Mouse (Mus musculus) heart, postnatal 25 days (tissue): Measurements from ENCODE around the gene Trim75. TPM values are rescaled to one million over a fixed set of nuclear protein-coding genes. Genes with fewer than 3 reads are reported as not detected.
"Not testable (repeated sequence)": the region's sequence is repeated elsewhere in the genome, so short reads cannot be mapped to it uniquely, and the experiment has no call there.

Source experiments
- DNase-seq: peaks from one replicate; pipeline ENCODE4 v3.0.0; 2022; ENCODE audit warnings: low spot score
- intact Hi-C: fragments of 180-260 bp; cut with DNase I; formaldehyde crosslinking; loops from one replicate; pipeline ENCODE4 v1.15.1; 2025
- total RNA-seq, 2 experiments: library from RNA; stranded (reverse); gene quantifications; 2 replicates each; pipeline ENCODE4 v1.2.3; 2021

Gene Trim75
- not detected for total RNA-seq

GRCm38 (mm10) chr8:64987731-64988130 lies at the start of gene Trim75:
Gene Trim75 (minus strand): TSS chr8:64987831.
- intact Hi-C loops: no loop called here
- no peak for DNase-seq

- no peak for DNase-seq
- intact Hi-C loops: no loop called here
Measured at GRCm38 (mm10) chr8:65037117-65037533, 49.5 kb upstream of the Trim75 start, which contains the start of gene Apela. Gene Apela (minus strand): TSS chr8:65037336.

- DNase-seq: no peak
- intact Hi-C loops: no loop called here
Measured at GRCm38 (mm10) chr8:65034136-65034535, 46.5 kb upstream of the Trim75 start.

GRCm38 (mm10) chr8:65033056-65033455 lies 45.4 kb upstream of the Trim75 start:
- intact Hi-C loops: no loop called here
- no peak for DNase-seq

- no peak for DNase-seq
- intact Hi-C loops: no loop called here
Measured at GRCm38 (mm10) chr8:65032107-65032506, 44.5 kb upstream of the Trim75 start.

GRCm38 (mm10) chr8:65030735-65031485 lies 43.3 kb upstream of the Trim75 start:
- intact Hi-C loops: no loop called here
- no peak for DNase-seq

GRCm38 (mm10) chr8:65029776-65030175 lies 42.1 kb upstream of the Trim75 start:
- intact Hi-C loops: no loop called here

GRCm38 (mm10) chr8:65028959-65029686 lies 41.5 kb upstream of the Trim75 start:
- no peak for DNase-seq
- intact Hi-C loops: no loop called here

More at GRCm38 (mm10) chr8:65029776-65030175, 42.1 kb upstream of the Trim75 start:
- no peak for DNase-seq

- intact Hi-C loops: loop anchor here (1.0 kb wide), 1 partner anchor 88 kb away; no protein-coding TSS in a partner anchor
Measured at GRCm38 (mm10) chr8:65022485-65022884, 34.9 kb upstream of the Trim75 start.

GRCm38 (mm10) chr8:65018423-65018822 lies 30.8 kb upstream of the Trim75 start, which contains the start of the genes Trim61 and Trim60:
Gene Trim61 (minus strand): TSS chr8:65018523.
Gene Trim60 (minus strand): TSS chr8:65018584.
- no peak for DNase-seq
- intact Hi-C loops: no loop called here

More at GRCm38 (mm10) chr8:65022485-65022884, 34.9 kb upstream of the Trim75 start:
- DNase-seq: no peak

GRCm38 (mm10) chr8:65007616-65008015 lies 20.0 kb upstream of the Trim75 start:
- DNase-seq, intact Hi-C loops: not testable (repeated sequence)

GRCm38 (mm10) chr8:64998806-64999365 lies 11.3 kb upstream of the Trim75 start:
- DNase-seq: no peak
- intact Hi-C loops: no loop called here

GRCm38 (mm10) chr8:64983150-64983897 lies 4.3 kb downstream of the Trim75 start:
- intact Hi-C loops: no loop called here
- DNase-seq: no peak

- DNase-seq: no peak
- intact Hi-C loops: loop anchor here (2.0 kb wide), 1 partner anchor 148 kb away; no protein-coding TSS in a partner anchor
Measured at GRCm38 (mm10) chr8:64962836-64963235, 24.8 kb downstream of the Trim75 start.

- intact Hi-C loops: no loop called here
- no peak for DNase-seq
Measured at GRCm38 (mm10) chr8:64959025-64959424, 28.6 kb downstream of the Trim75 start.

GRCm38 (mm10) chr8:64952101-64952500 lies 35.5 kb downstream of the Trim75 start:
- intact Hi-C loops: no loop called here

GRCm38 (mm10) chr8:64948371-64948770 lies 39.3 kb downstream of the Trim75 start:
- intact Hi-C loops: no loop called here
- no peak for DNase-seq

More at GRCm38 (mm10) chr8:64952101-64952500, 35.5 kb downstream of the Trim75 start:
- DNase-seq: no peak

- DNase-seq: no peak
- intact Hi-C loops: no loop called here
Measured at GRCm38 (mm10) chr8:64947698-64948034, 40.0 kb downstream of the Trim75 start.

- intact Hi-C loops: no loop called here
- peak; percentile 90 for DNase-seq
Measured at GRCm38 (mm10) chr8:64946820-64947697, 40.6 kb downstream of the Trim75 start, which contains the start of gene Tmem192. Gene Tmem192 (plus strand): TSS chr8:64947185.
